Mouse (Mus musculus): Measurements from ENCODE around the gene Arih1.

DNA sequence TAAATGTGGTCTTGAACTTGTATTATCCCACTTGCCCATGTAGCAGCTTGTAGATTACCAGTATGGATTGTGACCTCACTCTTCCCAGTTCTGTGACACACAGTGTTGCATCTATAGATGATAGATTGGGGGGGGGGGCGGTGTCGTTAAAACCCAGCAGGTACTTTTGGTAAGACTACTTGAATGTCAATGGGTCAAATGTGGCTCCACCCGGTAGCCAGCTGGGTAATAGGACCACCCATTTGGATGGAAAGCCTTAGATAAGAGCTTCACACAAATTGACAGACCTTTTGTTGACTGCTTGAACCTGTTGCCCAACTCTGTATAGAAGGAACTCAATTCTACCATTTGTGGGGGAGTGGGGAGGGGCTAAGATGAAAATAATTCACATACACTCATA, 99.0 kb downstream of the Arih1 start:
- TF ChIP-seq CTCF (IDR thresholded peaks at IDR 0.05; ENCODE audit: insufficient read depth, low read depth, low read length) = no peak
- TF ChIP-seq POLR2A (IDR thresholded peaks at IDR 0.05; ENCODE audit: insufficient read depth, low read depth, low read length) = no peak

Measured in olfactory bulb, adult 2 months (tissue).